Mouse (Mus musculus) stomach, postnatal 0 days (tissue): ENCODE results near the gene Acat3.
"Not testable (repeated sequence)": the region's sequence is repeated elsewhere in the genome, so short reads cannot be mapped to it uniquely, and the experiment has no call there.

Experiments
- CTCF ChIP-seq: IDR thresholded peaks from 2 replicates; pipeline ENCODE4 v1.5.1; 2016; ENCODE audit warnings: antibody characterized with exemption, low read depth, mild to moderate bottlenecking, moderate library complexity
- EP300 ChIP-seq: optimal IDR thresholded peaks from 2 replicates; pipeline ENCODE3; 2016; ENCODE audit warnings: antibody characterized with exemption

DNA sequence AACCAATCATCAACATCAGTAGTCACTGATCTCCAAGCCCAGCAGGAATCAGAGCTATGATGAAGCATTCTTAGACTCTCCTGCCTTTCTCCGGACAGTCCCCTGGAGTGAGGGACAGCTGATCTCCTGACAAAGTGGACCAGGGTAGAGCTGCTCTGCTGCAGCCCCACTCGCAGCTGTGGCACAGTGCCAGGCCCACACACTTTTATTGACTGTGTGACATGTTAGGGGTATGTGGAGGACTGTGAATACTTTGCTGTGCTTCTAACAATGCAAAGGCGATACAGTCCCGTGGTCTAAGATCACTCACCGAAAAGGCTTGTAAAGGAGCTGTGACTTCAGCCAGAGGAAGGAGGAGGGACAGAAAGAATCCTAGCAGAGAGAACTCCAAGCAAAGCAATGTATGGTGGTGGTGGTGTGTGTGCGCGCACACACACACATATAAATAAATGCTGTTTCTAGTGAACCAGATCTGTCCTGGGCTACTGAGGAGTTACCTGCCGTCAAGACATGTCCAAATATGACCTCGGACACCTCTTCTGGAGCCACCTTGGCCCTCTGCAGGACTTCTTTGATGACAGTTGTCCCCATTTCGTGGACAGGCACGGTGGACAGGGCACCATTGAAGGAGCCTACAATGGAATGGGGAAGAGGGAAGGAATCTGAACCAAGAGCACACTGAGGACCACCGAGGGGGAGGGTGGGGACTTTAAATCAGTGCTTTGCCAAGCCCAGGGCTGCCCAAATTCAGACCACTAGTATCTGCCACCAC, 837 bp downstream of the Acat3 start:
- not testable (repeated sequence) for TF ChIP-seq CTCF, EP300
